Mouse (Mus musculus): ENCODE data around the gene Nme3.
A peak's percentile ranks its signal among the peaks of the same experiment; 100 is the strongest.

Nme3 gene

GRCm38 (mm10) chr17:24896241-24896992 lies at the start of gene Nme3:
Gene Nme3 (plus strand): TSS chr17:24896500.
- DNase-seq (ENCODE audit: low read depth), result peak; percentile 82

- DNase-seq (ENCODE audit: low read depth), result no peak
Observed at GRCm38 (mm10) chr17:24847386-24847785, 48.9 kb upstream of the Nme3 start.

GRCm38 (mm10) chr17:24848600-24849031 lies 47.7 kb upstream of the Nme3 start:
- DNase-seq (ENCODE audit: low read depth), result no peak

- DNase-seq (ENCODE audit: low read depth), result no peak
Observed at GRCm38 (mm10) chr17:24849733-24850064, 46.6 kb upstream of the Nme3 start.

DNA sequence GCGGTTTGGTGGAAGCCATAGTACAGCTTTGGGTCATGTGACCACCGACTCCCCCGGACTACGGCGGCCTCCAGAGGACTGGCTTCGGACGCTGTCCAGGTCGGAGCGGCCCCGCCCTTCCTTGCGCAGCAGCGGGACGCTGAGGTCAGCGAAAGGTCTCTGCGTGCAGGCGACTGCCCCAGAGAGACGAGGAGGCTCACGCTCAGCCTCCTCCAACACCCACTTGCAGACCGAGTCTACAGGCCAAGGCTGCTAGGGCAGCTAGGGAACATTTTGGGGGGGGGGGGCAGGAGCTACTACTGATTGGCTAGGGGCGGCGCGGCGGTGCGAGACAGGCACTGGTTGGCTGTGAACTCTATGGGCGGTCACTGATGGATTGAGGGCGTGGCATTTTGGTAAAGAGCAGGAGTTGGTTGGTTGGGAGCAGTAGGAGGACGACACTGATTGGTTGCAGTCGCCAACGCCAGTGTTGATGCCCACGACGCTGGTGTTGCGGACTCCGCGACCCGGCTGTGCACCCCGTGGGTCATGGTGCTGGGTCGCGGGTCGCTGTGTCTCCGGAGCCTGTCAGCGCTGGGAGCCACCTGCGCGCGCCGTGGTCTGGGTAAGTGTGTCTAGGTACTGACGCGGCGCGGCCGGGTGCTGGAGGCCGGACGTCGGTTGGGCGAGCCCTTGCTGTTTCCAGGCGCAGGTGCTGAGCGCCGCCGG lies 46.1 kb upstream of the Nme3 start, which contains the start of gene Fahd1:
Gene Fahd1, minus strand, starts transcription at position 300 of the 708 bp plus-strand sequence.
- peak; percentile 97 for DNase-seq (ENCODE audit: low read depth)

GRCm38 (mm10) chr17:24850773-24851127 lies 45.5 kb upstream of the Nme3 start:
- DNase-seq (ENCODE audit: low read depth), result no peak

- no peak for DNase-seq (ENCODE audit: low read depth)
Observed at GRCm38 (mm10) chr17:24851381-24852125, 44.7 kb upstream of the Nme3 start.

DNA sequence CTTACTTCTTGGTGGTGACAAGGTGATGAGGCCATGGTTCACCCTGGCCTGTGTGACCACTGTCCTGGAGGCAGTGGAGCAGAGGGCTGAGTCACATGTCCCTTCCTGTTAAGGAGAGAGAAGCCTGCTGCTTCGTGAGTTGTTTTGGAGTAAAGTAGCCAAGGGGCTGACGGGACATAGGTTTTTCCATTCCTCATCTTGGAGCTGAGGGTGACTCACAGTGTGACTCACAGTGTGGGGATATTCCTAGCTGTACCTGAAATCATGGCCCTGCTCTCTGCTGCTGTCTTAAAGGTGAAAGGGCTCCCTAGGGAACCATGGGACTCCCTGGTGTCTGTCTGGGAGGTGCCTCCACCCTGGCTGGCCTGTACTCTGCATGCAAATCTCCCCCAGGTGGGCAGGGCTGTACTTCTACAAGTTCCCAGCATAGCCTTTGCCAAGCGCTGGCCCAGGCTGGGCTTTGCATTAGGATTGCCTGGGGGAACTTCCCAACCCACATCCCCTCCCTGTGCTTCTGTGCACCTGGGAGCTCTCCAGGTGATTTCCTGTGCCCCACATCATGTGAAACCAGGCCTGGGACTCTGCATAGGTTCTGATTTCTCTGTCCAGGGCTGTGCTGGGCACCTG lies 40.3 kb upstream of the Nme3 start:
- peak; percentile 79 for DNase-seq (ENCODE audit: low read depth)

- no peak for DNase-seq (ENCODE audit: low read depth)
Observed at GRCm38 (mm10) chr17:24856589-24856988, 39.7 kb upstream of the Nme3 start.

GRCm38 (mm10) chr17:24857831-24858470 lies 38.3 kb upstream of the Nme3 start:
- no peak for DNase-seq (ENCODE audit: low read depth)

GRCm38 (mm10) chr17:24858967-24859366 lies 37.3 kb upstream of the Nme3 start:
- DNase-seq (ENCODE audit: low read depth), result no peak

DNA sequence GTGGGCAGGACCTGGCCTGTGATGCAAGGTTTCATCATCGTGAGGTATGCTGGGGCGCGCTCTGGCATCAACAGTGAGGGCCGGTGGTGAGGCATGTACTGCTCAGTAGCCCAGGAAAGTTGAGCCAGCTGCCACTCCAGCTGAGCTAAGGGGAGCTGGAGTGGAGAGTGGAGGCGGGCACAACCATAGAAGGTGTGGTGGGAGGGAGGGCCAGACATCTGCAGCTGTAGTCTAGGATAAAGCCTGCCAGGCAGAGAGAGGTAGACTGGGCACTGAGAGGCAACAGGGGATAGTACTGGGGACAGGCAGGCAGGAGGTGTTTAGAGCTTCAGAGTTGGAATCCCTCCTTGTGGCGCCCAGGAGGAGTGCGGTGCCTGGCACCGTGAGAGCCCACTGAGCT lies 36.2 kb upstream of the Nme3 start:
- DNase-seq (ENCODE audit: low read depth), result no peak

DNA sequence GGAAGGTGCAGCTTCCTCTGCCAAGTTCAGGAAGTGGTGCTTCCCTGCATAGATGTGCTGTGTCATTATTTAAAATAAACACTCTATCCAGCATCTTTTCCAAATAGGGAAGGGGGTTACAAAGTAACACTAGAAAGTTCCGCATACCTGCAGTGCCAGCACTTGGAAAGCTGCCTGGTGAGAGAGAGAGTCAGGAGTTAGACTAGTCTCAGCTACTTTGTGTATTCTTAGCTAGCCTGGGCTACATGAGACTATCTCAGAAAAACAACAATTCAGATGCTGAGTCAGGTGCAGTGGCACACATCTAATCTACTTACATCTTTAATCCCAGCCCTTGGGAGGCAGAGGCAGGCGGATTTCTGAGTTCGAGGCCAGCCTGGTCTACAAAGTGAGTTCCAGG lies 34.5 kb upstream of the Nme3 start:
- DNase-seq (ENCODE audit: low read depth), result no peak

GRCm38 (mm10) chr17:24865776-24866175 lies 30.5 kb upstream of the Nme3 start, which contains the start of gene Igfals:
Gene Igfals (plus strand): TSS chr17:24865997.
- DNase-seq (ENCODE audit: low read depth), result no peak

GRCm38 (mm10) chr17:24867914-24868313 lies 28.4 kb upstream of the Nme3 start:
- no peak for DNase-seq (ENCODE audit: low read depth)

DNA sequence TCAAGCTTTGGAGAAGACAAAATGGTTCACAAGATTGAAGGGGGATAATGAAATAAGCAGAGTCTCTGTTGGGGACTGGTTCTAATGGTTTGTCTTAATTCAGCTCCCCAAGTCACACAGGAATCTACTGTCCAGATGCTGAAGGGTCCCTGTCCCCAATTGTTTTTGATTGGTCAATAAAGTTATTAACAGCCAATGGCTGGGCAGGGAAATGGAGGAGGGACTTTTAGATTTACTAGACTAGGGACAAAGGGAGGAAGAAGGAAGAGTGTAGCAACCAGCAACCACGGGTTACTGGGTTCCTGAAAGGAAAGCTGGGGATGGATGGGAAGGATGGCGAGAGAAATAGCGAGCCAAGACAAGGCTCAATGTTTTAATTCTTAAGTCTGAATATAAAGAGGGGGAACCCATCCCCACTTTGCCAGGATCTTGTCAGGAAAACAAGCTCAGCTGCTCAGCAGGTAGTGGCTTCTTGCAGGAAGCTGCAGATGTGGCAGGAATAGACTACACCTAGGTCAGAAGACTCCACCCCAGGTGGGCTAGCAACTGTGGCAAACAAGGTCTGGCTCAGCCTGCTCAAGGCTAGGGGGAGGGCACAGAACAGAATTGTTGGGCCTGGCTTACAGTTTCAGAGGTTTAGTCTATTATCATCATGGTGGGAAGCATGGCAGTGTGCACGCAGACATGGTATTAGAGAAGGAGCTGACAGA lies 22.4 kb upstream of the Nme3 start:
- DNase-seq (ENCODE audit: low read depth), result no peak

DNA sequence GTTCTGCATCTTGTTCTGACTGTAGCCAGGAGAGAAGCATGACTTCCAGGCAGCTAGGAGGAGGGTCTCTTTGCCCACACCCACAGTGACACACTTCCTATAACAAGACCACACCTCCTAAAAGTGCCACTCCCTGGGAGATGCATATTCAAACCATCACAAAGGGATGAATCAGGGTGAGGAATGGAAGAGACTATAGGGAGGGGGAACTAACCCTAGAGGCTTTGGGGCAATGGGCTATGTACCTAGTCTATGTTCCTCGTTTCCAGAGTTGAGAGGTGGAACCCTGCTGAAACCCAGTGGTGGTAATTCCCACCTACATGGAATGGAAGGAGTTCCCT lies 21.9 kb upstream of the Nme3 start:
- DNase-seq (ENCODE audit: low read depth), result no peak

GRCm38 (mm10) chr17:24874989-24875388 lies 21.3 kb upstream of the Nme3 start:
- DNase-seq (ENCODE audit: low read depth), result no peak

DNA sequence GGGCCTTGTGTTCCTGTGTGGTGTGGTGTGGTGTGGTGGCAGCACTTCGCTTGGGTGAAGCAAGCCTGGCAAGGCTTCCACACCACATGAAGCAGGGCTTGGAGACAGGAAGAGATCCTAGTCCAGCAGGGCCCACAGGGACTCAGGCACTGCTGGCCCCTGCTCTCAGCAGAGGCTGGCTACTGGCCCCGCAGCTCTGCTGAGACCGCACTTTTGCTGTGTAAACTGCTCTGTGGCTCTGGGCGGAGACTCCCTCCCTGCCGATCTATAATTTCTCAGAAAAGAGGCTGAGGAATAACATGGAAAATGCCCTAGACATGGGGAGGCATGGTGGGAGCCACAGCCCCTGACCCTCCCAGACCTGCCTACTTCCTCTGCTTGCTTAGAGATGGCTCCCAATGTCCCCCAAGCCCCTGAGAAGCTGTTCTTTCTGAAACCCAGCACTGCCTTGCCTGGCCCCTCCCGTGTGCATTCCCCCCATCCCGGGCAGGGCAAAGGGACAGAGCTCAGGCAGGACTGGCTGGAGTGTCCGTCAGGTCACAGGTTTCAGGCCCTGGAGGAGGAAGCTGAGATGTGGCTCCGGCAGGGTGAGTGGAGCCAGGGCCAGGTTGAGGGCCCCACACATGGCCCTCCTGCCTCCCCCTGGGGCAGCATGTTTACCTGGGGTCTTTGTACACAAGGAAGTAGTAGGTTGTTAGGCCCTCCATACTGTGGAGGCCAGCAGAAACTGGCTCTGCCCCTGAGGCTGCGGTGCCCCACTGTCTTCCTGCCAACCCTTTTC lies 18.8 kb upstream of the Nme3 start:
- DNase-seq (ENCODE audit: low read depth), result no peak

DNA sequence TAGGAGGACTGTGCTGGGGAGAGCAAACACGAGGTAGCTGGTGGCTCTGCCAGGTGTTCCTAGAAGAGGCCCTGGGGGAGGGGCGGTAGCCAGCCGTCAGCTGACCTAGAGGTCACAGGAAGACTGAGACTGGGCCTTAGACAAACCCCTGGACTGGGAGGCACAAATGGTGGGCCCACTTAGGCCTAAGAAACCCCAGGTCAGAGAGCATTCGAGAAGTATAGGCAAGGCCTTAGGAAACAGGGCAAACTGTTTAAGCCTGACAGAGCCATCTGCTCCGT lies 18.2 kb upstream of the Nme3 start:
- no peak for DNase-seq (ENCODE audit: low read depth)

- no peak for DNase-seq (ENCODE audit: low read depth)
Observed at GRCm38 (mm10) chr17:24878531-24878930, 17.8 kb upstream of the Nme3 start.

Data from NIH3T3 (cell line).